Mouse (Mus musculus): Measurements from ENCODE around the gene Itpr2. TPM values are rescaled to one million over a fixed set of nuclear protein-coding genes. Genes with fewer than 3 reads are reported as not detected.

Gene Itpr2
- polyA plus RNA-seq, 1 experiment from 2014 or later, result 12.2 TPM

DNA sequence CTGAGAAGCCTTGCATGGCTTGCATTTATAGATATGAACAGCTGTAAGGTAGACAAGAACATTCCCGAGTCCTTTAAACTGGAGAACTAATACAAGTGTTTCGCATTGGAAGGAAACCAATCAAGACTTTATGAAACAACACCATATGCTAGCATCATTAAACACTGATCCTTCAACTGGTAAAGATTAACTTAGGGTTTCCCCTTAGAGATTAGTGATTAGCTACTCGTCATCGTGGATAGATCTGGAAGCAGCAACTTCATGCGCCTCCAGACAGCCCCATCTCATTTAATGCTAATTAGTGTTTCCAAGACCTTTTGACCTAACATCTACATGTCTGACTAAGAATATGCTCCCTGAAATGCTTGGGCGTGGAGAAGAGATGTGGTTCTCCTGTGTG is 255.7 kb downstream of the Itpr2 start:
- Histone ChIP-seq H3K9me3 (no peaks in the 10 kb centered on the region), H3K27me3 (replicated peaks) (no peaks in the 10 kb centered on the region), H3K4me2 (no peak overlapping the region), H3K4me1 (no peaks in the 10 kb centered on the region), H3K36me3 (no peaks in the 10 kb centered on the region), H3K4me3 (replicated peaks) (no peak overlapping the region), H3K27ac (no peak overlapping the region), H3K9ac (no peak overlapping the region)
- WGBS, result 81% methylated on average over 6 of the region's 6 CpGs
- no peak for ATAC-seq (ENCODE audit: insufficient read depth, low FRiP score, low read depth)

DNA sequence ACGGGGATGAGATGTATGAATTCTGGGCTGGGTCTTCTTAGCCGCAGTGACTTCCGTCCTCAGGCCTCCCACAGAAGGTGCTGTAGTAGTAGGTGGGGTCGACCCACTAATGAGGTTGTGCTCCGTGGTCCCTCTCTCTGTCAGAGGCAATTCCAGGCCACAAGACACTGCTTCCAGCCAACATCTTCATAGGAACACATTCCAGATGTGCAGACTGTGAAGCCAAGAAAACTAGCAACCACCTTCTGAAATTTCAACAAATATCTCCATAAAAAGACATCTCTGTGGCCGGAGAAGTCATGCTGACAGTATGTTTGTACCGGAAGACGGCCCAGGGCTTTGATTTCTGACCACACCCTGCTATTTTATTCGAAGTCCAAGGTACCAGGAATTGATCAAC is 256.1 kb downstream of the Itpr2 start:
- Histone ChIP-seq H3K9me3 (no peaks in the 10 kb centered on the region), H3K27me3 (replicated peaks) (no peaks in the 10 kb centered on the region), H3K36me3 (no peaks in the 10 kb centered on the region), H3K4me3 (replicated peaks) (no peak overlapping the region), H3K9ac (no peak overlapping the region), H3K27ac (no peak overlapping the region), H3K4me2 (no peak overlapping the region), H3K4me1 (no peaks in the 10 kb centered on the region)
- WGBS, result 84% methylated on average over 9 of the region's 9 CpGs
- ATAC-seq (ENCODE audit: insufficient read depth, low FRiP score, low read depth), result no peak

DNA sequence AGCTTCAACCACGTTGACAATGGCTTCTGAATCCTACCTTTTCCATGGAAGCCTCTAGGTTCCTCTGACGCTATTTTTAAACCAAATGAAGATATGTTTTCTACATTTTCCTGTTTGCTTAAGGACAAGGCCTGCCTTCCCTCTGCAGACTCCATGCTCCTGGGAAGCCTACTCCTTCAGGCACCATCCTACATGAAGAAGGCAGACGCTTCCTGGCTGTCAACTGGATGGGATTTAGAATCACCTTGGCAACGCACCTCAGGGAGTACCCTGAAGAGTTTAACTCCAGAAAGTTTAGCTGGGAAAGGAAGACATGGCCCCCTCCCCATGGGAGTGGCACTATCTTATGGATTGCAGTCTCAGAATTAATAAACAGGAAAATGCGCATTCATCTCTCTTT is 259.0 kb downstream of the Itpr2 start:
- no peak for ATAC-seq (ENCODE audit: insufficient read depth, low FRiP score, low read depth)
- Histone ChIP-seq H3K9ac (no peak overlapping the region), H3K9me3 (no peaks in the 10 kb centered on the region), H3K27ac (no peak overlapping the region), H3K4me2 (no peak overlapping the region), H3K27me3 (replicated peaks) (no peaks in the 10 kb centered on the region), H3K36me3 (no peaks in the 10 kb centered on the region), H3K4me1 (no peaks in the 10 kb centered on the region), H3K4me3 (replicated peaks) (no peak overlapping the region)
- WGBS, result 74% methylated on average over 5 of the region's 5 CpGs

DNA sequence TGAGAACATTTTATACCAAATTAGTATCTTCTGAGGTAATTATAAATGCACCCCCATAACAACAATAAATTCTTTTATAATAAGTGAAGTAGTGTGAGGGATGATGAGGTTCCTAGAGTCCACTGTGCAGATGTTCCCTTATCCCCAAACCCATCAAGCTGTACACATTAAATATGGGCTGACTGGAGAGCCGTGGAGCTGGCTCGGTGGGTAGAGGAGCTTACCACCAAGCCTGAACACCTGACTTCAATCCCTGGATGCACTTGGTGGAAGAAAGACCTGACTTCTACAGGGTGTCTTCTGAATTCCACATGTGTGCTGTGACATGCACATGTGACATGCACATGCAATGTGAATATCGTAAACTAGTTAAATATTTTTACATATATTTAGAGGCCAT is 260.7 kb downstream of the Itpr2 start:
- Histone ChIP-seq H3K4me1 (no peaks in the 10 kb centered on the region), H3K4me3 (replicated peaks) (no peak overlapping the region), H3K36me3 (no peaks in the 10 kb centered on the region), H3K4me2 (no peak overlapping the region), H3K9me3 (no peaks in the 10 kb centered on the region), H3K9ac (no peak overlapping the region), H3K27ac (no peak overlapping the region), H3K27me3 (replicated peaks) (no peaks in the 10 kb centered on the region)
- no peak for ATAC-seq (ENCODE audit: insufficient read depth, low FRiP score, low read depth)
- 79% methylated on average over 3 of the region's 3 CpGs for WGBS

DNA sequence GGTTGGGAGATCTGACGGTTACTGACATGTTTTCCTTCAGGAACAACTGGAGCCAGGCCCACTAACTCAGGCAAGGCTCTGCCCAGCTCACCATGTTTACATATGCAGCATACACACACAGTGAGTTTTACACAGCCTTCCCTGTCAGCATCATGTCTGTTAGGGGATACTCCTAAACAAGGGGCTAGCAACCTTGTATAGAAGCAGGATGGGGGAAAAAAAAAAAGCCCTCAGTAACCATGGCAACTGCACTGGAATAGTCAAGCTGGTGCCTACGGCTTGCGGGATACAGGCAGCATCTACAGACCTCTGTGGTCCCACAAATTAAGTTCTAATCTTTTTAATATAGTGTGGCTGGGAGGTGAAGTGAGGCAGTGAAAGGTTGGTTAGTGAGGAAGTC is 266.9 kb downstream of the Itpr2 start:
- Histone ChIP-seq H3K27ac (no peak overlapping the region), H3K4me3 (replicated peaks) (no peak overlapping the region), H3K4me1 (no peaks in the 10 kb centered on the region), H3K9ac (no peak overlapping the region), H3K9me3 (no peaks in the 10 kb centered on the region), H3K27me3 (replicated peaks) (no peaks in the 10 kb centered on the region), H3K4me2 (no peak overlapping the region), H3K36me3 (no peaks in the 10 kb centered on the region)
- WGBS, result 65% methylated on average over 3 of the region's 3 CpGs
- no peak for ATAC-seq (ENCODE audit: insufficient read depth, low FRiP score, low read depth)

DNA sequence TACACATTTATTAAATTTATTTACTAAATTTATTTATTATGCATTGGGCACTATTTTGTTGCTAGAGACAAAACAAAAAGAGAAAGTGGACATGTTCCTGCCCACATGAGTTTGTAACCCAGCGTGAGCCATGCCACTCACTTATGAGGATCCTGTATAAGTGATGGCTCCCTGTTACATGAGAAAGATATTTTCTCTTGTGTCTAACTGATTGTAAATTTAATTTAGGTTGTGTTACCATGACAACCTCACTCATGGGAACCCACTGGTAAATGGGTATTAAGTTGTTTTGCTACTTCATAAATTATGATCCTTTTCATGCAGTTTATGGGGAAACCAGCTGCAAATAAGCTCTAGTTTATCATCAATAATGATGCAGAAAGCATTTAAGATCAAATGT is 267.6 kb downstream of the Itpr2 start:
- Histone ChIP-seq H3K4me2 (no peak overlapping the region), H3K27ac (no peak overlapping the region), H3K4me1 (no peaks in the 10 kb centered on the region), H3K4me3 (replicated peaks) (no peak overlapping the region), H3K9ac (no peak overlapping the region), H3K27me3 (replicated peaks) (no peaks in the 10 kb centered on the region), H3K36me3 (no peaks in the 10 kb centered on the region), H3K9me3 (no peaks in the 10 kb centered on the region)
- no peak for ATAC-seq (ENCODE audit: insufficient read depth, low FRiP score, low read depth)
- WGBS, result 86% methylated on average over 1 of the region's 1 CpGs

DNA sequence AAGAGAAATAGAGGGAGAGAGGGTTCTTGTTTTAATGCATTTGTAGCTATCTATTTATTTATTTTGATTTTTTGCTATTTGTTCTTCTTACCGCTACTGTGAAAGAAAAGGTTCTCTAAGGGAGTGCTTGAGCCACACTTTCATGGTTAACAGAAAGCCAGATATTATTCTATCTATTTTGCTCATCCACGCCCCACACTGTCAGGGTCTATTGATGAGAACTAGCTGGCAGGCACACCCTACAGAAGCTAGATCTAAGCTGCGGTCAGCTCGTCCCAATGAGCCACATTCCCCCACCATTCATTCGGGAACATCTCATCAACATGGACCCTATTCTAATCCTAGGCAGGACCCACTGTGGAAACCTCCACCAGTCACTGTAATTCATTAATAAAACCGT is 271.1 kb downstream of the Itpr2 start:
- Histone ChIP-seq H3K9ac (no peak overlapping the region), H3K4me2 (no peak overlapping the region), H3K4me1 (no peaks in the 10 kb centered on the region), H3K4me3 (replicated peaks) (no peak overlapping the region), H3K27ac (no peak overlapping the region), H3K9me3 (no peaks in the 10 kb centered on the region), H3K36me3 (no peaks in the 10 kb centered on the region), H3K27me3 (replicated peaks) (no peaks in the 10 kb centered on the region)
- no peak; the same call in 1 of the 2 replicates for ATAC-seq (ENCODE audit: insufficient read depth, low FRiP score, low read depth)
- 92% methylated on average over 6 of the region's 6 CpGs for WGBS

DNA sequence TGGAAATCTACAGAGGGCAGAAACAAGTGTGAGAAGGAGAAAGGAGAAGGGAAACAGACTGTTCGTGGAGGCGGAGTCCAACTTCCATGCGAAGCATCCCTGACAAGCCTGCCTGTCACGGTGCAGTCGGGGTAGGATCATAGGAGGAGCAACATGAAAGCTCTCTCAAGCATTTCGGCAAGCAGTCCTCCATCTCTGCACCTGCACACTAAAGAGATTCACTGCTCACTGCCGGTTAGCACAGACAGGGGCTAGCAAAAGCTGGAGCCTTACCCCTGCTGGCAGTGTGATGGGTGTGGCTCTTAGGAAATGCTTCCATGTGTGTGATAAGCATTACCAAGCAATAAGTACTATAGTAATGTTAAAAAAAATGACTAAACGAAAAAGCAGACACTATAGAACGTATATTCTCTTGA is 271.6 kb downstream of the Itpr2 start:
- no peak overlapping the region for H3K27ac ChIP-seq
- peak; percentile 84; the same call in 1 of the 2 replicates for ATAC-seq (ENCODE audit: insufficient read depth, low FRiP score, low read depth)
- H3K4me1 ChIP-seq, result no peaks in the 10 kb centered on the region
- no peak overlapping the region for H3K4me2 ChIP-seq
- no peaks in the 10 kb centered on the region for H3K27me3 ChIP-seq (replicated peaks)
- no peaks in the 10 kb centered on the region for H3K36me3 ChIP-seq
- 62% methylated on average over 9 of the region's 9 CpGs for WGBS
- no peak overlapping the region for H3K4me3 ChIP-seq (replicated peaks)
- H3K9ac ChIP-seq, result no peak overlapping the region
- H3K9me3 ChIP-seq, result no peaks in the 10 kb centered on the region

DNA sequence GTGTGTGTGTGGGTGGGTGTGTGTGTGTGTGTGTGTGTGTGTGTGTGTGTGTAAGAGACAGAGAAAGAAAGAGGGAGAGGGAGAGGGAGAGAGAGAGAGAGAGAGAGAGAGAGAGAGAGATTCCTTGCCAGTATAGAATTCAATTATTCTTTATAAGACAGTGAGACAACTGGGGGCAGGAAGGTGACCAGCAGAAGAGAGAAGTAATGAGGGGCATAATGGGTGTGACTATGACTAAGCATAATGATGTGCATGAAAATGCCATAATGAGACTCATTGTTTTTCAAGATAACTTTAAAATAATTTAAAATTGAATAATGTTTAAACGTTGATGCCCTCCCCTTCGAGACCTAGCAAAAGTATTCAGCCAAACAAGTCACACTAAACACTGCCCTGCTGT is 272.1 kb downstream of the Itpr2 start:
- no peak overlapping the region for H3K4me2 ChIP-seq
- H3K4me1 ChIP-seq, result no peaks in the 10 kb centered on the region
- ATAC-seq (ENCODE audit: insufficient read depth, low FRiP score, low read depth), result no peak
- no peaks in the 10 kb centered on the region for H3K27me3 ChIP-seq (replicated peaks)
- no peak overlapping the region for H3K9ac ChIP-seq
- no peaks in the 10 kb centered on the region for H3K9me3 ChIP-seq
- no peaks in the 10 kb centered on the region for H3K36me3 ChIP-seq
- no peak overlapping the region for H3K4me3 ChIP-seq (replicated peaks)
- 74% methylated on average over 2 of the region's 2 CpGs for WGBS
- H3K27ac ChIP-seq, result no peak overlapping the region

DNA sequence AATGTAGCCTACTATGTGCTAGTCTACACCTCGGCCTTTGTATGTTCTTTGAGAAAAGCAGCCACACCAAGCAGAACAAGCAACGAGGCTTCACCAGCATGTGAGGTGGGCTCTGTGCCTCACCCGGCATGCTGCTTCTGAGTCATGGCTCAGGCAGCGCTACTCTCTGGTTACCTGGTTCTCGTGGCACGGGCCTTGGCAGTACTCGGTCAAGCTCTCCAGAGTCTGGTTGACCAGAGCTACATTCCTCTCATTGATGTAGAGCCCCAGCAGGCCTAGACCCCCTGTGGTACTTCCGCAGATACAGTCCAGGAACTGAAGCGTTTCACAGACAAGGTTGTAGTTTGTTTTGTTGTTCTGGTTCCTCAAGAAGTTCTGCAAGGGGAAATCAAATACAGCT is 272.5 kb downstream of the Itpr2 start:
- no peak overlapping the region for H3K9ac ChIP-seq
- H3K4me3 ChIP-seq (replicated peaks), result no peak overlapping the region
- no peaks in the 10 kb centered on the region for H3K36me3 ChIP-seq
- H3K9me3 ChIP-seq, result no peaks in the 10 kb centered on the region
- no peak overlapping the region for H3K27ac ChIP-seq
- H3K4me1 ChIP-seq, result no peaks in the 10 kb centered on the region
- no peaks in the 10 kb centered on the region for H3K27me3 ChIP-seq (replicated peaks)
- H3K4me2 ChIP-seq, result no peak overlapping the region
- WGBS, result 83% methylated on average over 9 of the region's 9 CpGs
- ATAC-seq (ENCODE audit: insufficient read depth, low FRiP score, low read depth), result no peak

DNA sequence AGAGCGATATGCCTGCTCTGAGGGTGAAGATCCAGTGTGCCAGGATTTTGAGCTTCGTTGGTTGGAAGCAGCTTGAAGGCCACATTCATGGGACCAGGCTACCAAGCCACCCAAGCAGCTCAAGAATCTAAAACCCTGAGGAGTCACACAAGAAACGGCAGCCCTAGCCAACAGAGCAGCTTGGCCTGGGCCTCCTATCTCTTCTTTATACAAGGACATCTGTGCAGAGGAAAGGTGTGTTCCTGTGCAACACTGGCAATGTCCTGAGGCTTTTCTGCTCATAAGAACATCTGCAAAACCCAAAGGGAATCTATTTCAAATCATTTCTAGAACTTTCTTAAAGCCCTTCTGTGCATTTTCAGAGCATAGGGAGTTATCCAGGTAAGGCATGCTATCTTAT is 274.0 kb downstream of the Itpr2 start:
- no peak overlapping the region for H3K9ac ChIP-seq
- H3K9me3 ChIP-seq, result no peaks in the 10 kb centered on the region
- ATAC-seq (ENCODE audit: insufficient read depth, low FRiP score, low read depth), result no peak
- 81% methylated on average over 3 of the region's 3 CpGs for WGBS
- H3K27ac ChIP-seq, result no peak overlapping the region
- H3K4me2 ChIP-seq, result no peak overlapping the region
- no peaks in the 10 kb centered on the region for H3K4me1 ChIP-seq
- H3K36me3 ChIP-seq, result 0 out of 2 replicates have a peak, but pooled peaks cover 4% of the 10 kb centered on the region
- H3K4me3 ChIP-seq (replicated peaks), result no peak overlapping the region
- no peaks in the 10 kb centered on the region for H3K27me3 ChIP-seq (replicated peaks)

DNA sequence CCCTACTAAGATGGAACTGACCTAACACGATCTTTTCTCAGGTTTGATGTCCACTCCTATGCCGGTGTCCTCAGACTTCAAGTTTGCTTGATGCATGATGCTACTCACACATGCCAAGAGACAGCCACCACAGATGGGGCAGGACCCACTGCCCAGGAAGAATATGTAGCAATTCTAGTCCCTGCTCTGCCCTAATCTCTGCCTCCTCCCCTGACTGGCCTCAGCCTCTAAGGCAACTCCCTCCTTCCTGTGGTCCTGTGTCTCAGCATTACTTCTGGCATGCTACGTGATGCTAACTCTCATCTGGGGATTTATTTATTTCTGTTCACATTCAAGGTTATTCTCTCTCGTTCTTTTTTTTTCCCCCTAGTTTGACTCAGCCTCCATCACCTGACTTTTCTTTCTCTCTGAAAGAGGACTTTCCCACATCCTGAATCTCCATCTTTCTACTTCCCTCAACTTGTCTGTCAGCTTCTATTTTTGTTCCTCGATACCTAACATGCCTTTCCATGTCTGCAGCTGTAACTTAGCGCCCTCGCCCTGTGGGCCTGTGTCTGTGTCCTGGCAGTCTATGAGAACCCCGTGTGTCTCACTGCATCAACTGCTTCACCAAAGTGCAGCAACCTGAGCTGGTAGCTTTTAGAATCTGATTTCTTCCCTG is 279.5 kb downstream of the Itpr2 start:
- 56% methylated on average over 8 of the region's 8 CpGs for WGBS

More for the DNA sequence above, 279.5 kb downstream of the Itpr2 start:
- no peak overlapping the region for H3K4me3 ChIP-seq (replicated peaks)
- no peak overlapping the region for H3K27ac ChIP-seq
- peak; percentile 47; the same call in 1 of the 2 replicates for ATAC-seq (ENCODE audit: insufficient read depth, low FRiP score, low read depth)
- no peak overlapping the region for H3K9ac ChIP-seq
- H3K36me3 ChIP-seq, result 0 out of 2 replicates have a peak, but pooled peaks cover 4% of the 10 kb centered on the region
- H3K4me1 ChIP-seq, result 0 out of 2 replicates have a peak, but pooled peaks cover 3% of the 10 kb centered on the region
- no peak overlapping the region for H3K4me2 ChIP-seq
- no peaks in the 10 kb centered on the region for H3K9me3 ChIP-seq
- H3K27me3 ChIP-seq (replicated peaks), result no peaks in the 10 kb centered on the region
